Mouse (Mus musculus) bone marrow macrophage, adult 2 months (primary cell): ENCODE results near the gene Cops4.

Experiments
- CTCF ChIP-seq: IDR thresholded peaks from 2 replicates; pipeline ENCODE4 v1.5.1; 2012; ENCODE audit warnings: low read depth, mild to moderate bottlenecking, low read length, moderate library complexity
- POLR2A ChIP-seq: IDR thresholded peaks from 2 replicates; pipeline ENCODE4 v1.6.1; 2012; ENCODE audit warnings: mild to moderate bottlenecking, low read depth, low read length, borderline replicate concordance

- TF ChIP-seq POLR2A (no peak), CTCF (no peak)
Observed at GRCm38 (mm10) chr5:100551952-100552351, 33.8 kb downstream of the Cops4 start.
